Mouse (Mus musculus): ENCODE results near the gene Lrrc8c. TPM values are rescaled to one million over a fixed set of nuclear protein-coding genes. Genes with fewer than 3 reads are reported as not detected.
A peak's percentile ranks its signal among the peaks of the same experiment; 100 is the strongest.

The Lrrc8c gene
- polyA plus RNA-seq, 1 experiment from 2014 or later: 13.5 TPM

DNA sequence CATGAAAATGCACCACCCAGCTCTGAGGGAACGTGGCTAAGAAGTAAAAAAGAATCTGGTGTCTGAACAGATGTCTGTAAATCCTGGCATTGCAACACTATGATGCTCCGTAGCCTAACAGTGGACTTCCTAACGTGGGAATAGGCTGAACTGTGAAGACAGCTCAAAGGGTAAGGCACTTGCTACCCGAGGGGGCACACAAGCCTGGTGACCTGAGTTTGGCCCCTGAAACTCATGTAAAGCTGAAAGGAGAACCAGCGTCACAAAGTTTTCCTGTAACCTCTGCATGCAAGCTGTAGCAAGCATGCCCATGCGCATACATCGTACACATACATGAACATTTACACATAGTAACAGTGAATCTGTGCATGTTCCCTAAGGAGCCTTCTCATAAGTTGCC is 22.6 kb upstream of the Lrrc8c start:
- H3K9ac ChIP-seq (replicated peaks; ENCODE audit: low read length): no peak overlapping the region
- WGBS: 86% methylated on average over 7 of the region's 7 CpGs

DNA sequence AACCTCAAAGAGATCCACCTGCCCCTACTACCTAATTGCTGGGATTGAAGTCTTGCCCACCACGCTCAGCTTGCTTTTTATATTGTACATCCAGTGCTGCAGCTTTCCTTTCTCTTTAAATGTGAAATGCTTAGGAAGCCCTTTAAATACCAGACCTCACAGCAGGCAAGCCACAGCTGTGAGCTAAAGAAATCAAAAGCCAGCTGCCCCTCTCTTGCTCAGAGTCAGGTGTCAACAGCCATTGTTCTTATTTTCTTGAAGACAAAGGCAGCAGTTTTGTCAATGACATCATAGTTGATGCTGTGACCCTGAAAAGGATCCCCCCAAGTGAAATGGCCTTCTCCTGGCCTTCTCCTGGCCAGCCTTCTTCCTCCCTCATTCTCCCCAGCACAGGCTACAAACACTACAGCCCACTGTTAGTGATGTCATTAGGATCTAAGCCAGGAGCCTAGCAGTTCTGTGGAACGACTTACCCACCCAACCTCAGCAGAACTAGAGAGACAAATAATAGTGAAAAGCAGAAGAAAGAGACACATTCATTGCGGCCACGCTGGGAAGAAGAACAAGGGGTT is 20.7 kb upstream of the Lrrc8c start:
- DNase-seq (ENCODE audit: low spot score) (peak; percentile 30), ATAC-seq (replicated peaks; ENCODE audit: insufficient number of reproducible peaks, low FRiP score, low TSS enrichment, low read depth) (no peak)
- Histone ChIP-seq H3K9ac (replicated peaks; ENCODE audit: low read length) (no peak overlapping the region), H3K9me3 (replicated peaks; ENCODE audit: control insufficient read depth, low read length) (no peaks in the 10 kb centered on the region), H3K36me3 (replicated peaks; ENCODE audit: control insufficient read depth, insufficient read depth, low read depth, low read length) (no peaks in the 10 kb centered on the region), H3K4me1 (ENCODE audit: control insufficient read depth, insufficient read depth, low read length) (0 out of 2 replicates have a peak, but pooled peaks cover 2% of the 10 kb centered on the region), H3K27me3 (ENCODE audit: control insufficient read depth, insufficient read depth, low read length) (no peaks in the 10 kb centered on the region), H3K4me3 (ENCODE audit: low read depth, low read length) (no peak overlapping the region), H3K4me2 (ENCODE audit: low read depth, low read length) (no peak overlapping the region), H3K27ac (replicated peaks; ENCODE audit: low read depth, low read length) (no peak overlapping the region)
- WGBS: 59% methylated on average over 4 of the region's 4 CpGs

More for the DNA sequence above, 22.6 kb upstream of the Lrrc8c start:
- no peak overlapping the region for H3K4me3 ChIP-seq (ENCODE audit: low read depth, low read length)
- ATAC-seq (replicated peaks; ENCODE audit: insufficient number of reproducible peaks, low FRiP score, low TSS enrichment, low read depth) (no peak), DNase-seq (ENCODE audit: low spot score) (no peak)
- no peak overlapping the region for H3K4me2 ChIP-seq (ENCODE audit: low read depth, low read length)
- H3K9me3 ChIP-seq (replicated peaks; ENCODE audit: control insufficient read depth, low read length): no peaks in the 10 kb centered on the region
- H3K4me1 ChIP-seq (ENCODE audit: control insufficient read depth, insufficient read depth, low read length): 0 out of 2 replicates have a peak, but pooled peaks cover 2% of the 10 kb centered on the region
- H3K27me3 ChIP-seq (ENCODE audit: control insufficient read depth, insufficient read depth, low read length): no peaks in the 10 kb centered on the region
- H3K27ac ChIP-seq (replicated peaks; ENCODE audit: low read depth, low read length): no peak overlapping the region
- no peaks in the 10 kb centered on the region for H3K36me3 ChIP-seq (replicated peaks; ENCODE audit: control insufficient read depth, insufficient read depth, low read depth, low read length)

DNA sequence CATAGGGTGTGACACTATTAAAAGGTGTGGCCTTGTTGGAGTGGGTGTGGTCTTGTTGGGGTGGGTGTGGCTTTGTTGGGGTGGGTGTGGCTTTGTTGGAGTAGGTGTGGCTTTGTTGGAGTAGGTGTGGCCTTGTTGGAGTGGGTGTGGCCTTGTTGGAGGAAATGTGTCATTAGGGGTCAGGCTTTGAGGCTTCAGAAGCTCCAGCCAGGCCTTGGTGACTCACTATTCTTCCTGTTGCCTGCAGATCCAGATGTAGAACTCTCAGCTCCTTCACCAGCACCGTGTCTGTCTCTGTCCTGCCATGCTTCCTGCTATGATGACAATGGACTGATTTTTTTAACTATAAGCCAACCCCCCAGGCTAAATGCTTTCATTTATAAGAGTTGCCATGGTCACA is 19.8 kb upstream of the Lrrc8c start:
- Histone ChIP-seq H3K27ac (replicated peaks; ENCODE audit: low read depth, low read length) (no peak overlapping the region), H3K4me2 (ENCODE audit: low read depth, low read length) (no peak overlapping the region), H3K27me3 (ENCODE audit: control insufficient read depth, insufficient read depth, low read length) (no peaks in the 10 kb centered on the region), H3K4me3 (ENCODE audit: low read depth, low read length) (no peak overlapping the region), H3K9ac (replicated peaks; ENCODE audit: low read length) (no peak overlapping the region), H3K9me3 (replicated peaks; ENCODE audit: control insufficient read depth, low read length) (no peaks in the 10 kb centered on the region), H3K4me1 (ENCODE audit: control insufficient read depth, insufficient read depth, low read length) (0 out of 2 replicates have a peak, but pooled peaks cover 2% of the 10 kb centered on the region), H3K36me3 (replicated peaks; ENCODE audit: control insufficient read depth, insufficient read depth, low read depth, low read length) (no peaks in the 10 kb centered on the region)
- ATAC-seq (replicated peaks; ENCODE audit: insufficient number of reproducible peaks, low FRiP score, low TSS enrichment, low read depth): no peak
- WGBS: 81% methylated on average over 1 of the region's 1 CpGs
- DNase-seq (ENCODE audit: low spot score): no peak

DNA sequence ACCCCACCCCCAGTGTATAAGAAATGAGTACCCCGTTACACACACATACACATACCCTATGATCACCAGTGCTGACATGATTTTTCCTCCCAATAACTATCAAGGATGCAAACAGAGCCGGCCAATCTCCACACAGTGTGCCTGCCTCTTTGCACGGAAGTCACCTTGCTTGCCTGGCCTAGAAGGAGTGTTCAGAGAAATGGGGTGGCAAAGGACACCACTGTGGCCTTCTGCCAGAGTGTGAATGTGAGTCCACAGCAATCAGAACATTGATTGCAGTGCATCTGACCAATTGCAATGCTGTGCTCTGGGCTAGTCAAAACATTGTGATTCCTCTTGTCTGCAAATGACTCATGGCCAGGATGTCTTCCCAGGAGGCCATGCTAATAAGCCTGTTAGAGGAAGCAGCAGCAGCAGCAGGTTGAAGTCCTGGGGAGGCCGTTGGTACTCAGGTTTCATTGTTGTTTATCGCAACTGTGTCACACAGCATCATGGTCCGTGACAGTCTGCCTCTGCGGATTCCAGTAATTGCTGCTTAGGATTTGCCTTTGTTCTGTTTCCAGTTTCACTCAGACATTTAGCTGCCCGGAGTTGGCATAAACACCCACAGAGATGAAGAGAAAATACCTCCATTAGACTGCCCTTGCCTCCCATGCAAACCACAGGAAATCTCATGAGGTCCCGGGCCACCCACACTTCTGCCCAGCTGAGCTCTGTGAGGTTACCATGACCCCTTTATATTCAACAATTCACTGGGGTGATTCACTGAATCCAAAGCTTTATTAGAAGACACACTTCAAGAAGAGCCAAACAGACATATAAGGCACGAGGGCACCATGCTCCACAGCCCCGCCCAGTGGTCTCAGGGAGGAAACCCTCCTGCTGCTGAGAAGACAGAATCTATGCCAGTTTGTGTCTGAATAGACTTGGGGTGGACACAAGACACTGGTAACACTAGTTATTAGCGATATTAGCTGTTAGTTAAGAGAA is 18.8 kb upstream of the Lrrc8c start:
- no peak overlapping the region for H3K4me3 ChIP-seq (ENCODE audit: low read depth, low read length)
- no peak overlapping the region for H3K27ac ChIP-seq (replicated peaks; ENCODE audit: low read depth, low read length)
- H3K4me2 ChIP-seq (ENCODE audit: low read depth, low read length): no peak overlapping the region
- ATAC-seq (replicated peaks; ENCODE audit: insufficient number of reproducible peaks, low FRiP score, low TSS enrichment, low read depth) (peak; percentile 21; the same call in 1 of the 2 replicates), DNase-seq (ENCODE audit: low spot score) (peak; percentile 43)
- WGBS: 36% methylated on average over 12 of the region's 12 CpGs
- no peak overlapping the region for H3K9ac ChIP-seq (replicated peaks; ENCODE audit: low read length)
- H3K27me3 ChIP-seq (ENCODE audit: control insufficient read depth, insufficient read depth, low read length): no peaks in the 10 kb centered on the region
- no peaks in the 10 kb centered on the region for H3K4me1 ChIP-seq (ENCODE audit: control insufficient read depth, insufficient read depth, low read length)
- H3K36me3 ChIP-seq (replicated peaks; ENCODE audit: control insufficient read depth, insufficient read depth, low read depth, low read length): no peaks in the 10 kb centered on the region
- no peaks in the 10 kb centered on the region for H3K9me3 ChIP-seq (replicated peaks; ENCODE audit: control insufficient read depth, low read length)

DNA sequence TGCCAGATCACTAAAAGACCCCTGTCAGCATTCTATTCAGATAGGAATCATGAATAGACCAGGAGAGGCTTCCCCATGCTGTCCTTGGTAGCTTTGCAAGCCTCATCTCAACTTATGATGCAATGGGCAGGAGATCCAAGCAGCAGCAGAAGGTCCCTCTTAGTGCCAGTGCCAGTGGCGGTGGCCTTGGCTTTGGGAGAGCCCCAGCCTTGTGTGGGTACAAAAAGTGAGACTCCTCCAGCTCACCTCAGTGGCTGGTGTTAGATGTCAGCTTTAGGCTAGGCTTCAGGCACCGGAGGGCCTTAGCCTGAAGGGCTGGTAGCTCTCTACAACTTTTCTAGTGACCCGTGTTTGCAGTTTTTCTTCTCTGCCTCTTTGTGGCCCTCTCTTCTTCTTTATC is 18.1 kb upstream of the Lrrc8c start:
- DNase-seq (ENCODE audit: low spot score) (no peak), ATAC-seq (replicated peaks; ENCODE audit: insufficient number of reproducible peaks, low FRiP score, low TSS enrichment, low read depth) (no peak)
- H3K9me3 ChIP-seq (replicated peaks; ENCODE audit: control insufficient read depth, low read length): no peaks in the 10 kb centered on the region
- H3K4me2 ChIP-seq (ENCODE audit: low read depth, low read length): no peak overlapping the region
- H3K36me3 ChIP-seq (replicated peaks; ENCODE audit: control insufficient read depth, insufficient read depth, low read depth, low read length): no peaks in the 10 kb centered on the region
- WGBS: 70% methylated on average over 3 of the region's 3 CpGs
- H3K27me3 ChIP-seq (ENCODE audit: control insufficient read depth, insufficient read depth, low read length): no peaks in the 10 kb centered on the region
- H3K9ac ChIP-seq (replicated peaks; ENCODE audit: low read length): no peak overlapping the region
- no peaks in the 10 kb centered on the region for H3K4me1 ChIP-seq (ENCODE audit: control insufficient read depth, insufficient read depth, low read length)
- H3K4me3 ChIP-seq (ENCODE audit: low read depth, low read length): no peak overlapping the region
- no peak overlapping the region for H3K27ac ChIP-seq (replicated peaks; ENCODE audit: low read depth, low read length)

DNA sequence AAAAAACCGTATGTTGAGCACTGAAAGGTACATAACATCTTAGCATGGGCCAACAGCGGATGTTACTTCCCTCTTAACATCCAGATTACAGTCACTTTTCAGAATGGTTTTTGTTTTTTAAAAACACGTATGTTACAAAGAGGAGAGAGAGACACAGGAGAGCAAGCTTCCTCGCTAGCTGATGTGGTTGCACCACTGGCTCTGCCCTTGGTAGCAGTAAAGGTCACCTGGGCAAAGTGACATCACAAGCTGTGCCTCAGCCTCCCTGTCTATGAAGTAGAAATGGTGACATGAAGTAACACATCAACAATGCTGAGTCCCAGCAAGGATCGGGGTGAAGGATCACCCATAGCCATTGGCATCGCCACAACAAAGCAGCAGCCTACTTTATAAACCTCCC is 10.4 kb upstream of the Lrrc8c start:
- no peak overlapping the region for H3K9ac ChIP-seq (replicated peaks; ENCODE audit: low read length)
- no peak overlapping the region for H3K4me3 ChIP-seq (ENCODE audit: low read depth, low read length)
- H3K36me3 ChIP-seq (replicated peaks; ENCODE audit: control insufficient read depth, insufficient read depth, low read depth, low read length): no peaks in the 10 kb centered on the region
- no peak for DNase-seq (ENCODE audit: low spot score)
- H3K9me3 ChIP-seq (replicated peaks; ENCODE audit: control insufficient read depth, low read length): no peaks in the 10 kb centered on the region
- H3K4me1 ChIP-seq (ENCODE audit: control insufficient read depth, insufficient read depth, low read length): no peaks in the 10 kb centered on the region
- no peaks in the 10 kb centered on the region for H3K27me3 ChIP-seq (ENCODE audit: control insufficient read depth, insufficient read depth, low read length)
- no peak overlapping the region for H3K4me2 ChIP-seq (ENCODE audit: low read depth, low read length)
- no peak overlapping the region for H3K27ac ChIP-seq (replicated peaks; ENCODE audit: low read depth, low read length)
- ATAC-seq (replicated peaks; ENCODE audit: insufficient number of reproducible peaks, low FRiP score, low TSS enrichment, low read depth): no peak
- WGBS: 93% methylated on average over 6 of the region's 6 CpGs

DNA sequence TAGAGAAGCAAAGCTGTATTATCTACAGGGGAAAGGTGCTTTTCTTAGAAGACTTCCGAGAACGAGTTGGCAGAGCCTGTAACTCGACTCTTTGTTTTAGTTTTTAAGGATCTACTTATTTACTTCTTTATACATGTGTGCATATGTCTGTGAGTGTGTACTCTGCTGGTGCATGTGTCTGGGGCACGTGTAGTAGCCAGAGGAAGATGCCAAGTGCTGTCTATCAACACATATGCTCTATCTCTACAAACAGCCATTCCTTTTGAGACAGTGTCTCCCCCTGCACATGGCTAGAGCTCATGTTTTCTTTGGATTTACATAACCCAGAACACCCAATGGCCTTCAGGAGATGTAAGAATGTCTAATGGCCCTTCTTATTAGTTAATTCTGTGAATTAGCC is 6.9 kb upstream of the Lrrc8c start:
- Histone ChIP-seq H3K4me3 (ENCODE audit: low read depth, low read length) (no peak overlapping the region), H3K4me1 (ENCODE audit: control insufficient read depth, insufficient read depth, low read length) (no peaks in the 10 kb centered on the region), H3K9ac (replicated peaks; ENCODE audit: low read length) (no peak overlapping the region), H3K4me2 (ENCODE audit: low read depth, low read length) (no peak overlapping the region), H3K27ac (replicated peaks; ENCODE audit: low read depth, low read length) (no peak overlapping the region), H3K36me3 (replicated peaks; ENCODE audit: control insufficient read depth, insufficient read depth, low read depth, low read length) (no peaks in the 10 kb centered on the region), H3K27me3 (ENCODE audit: control insufficient read depth, insufficient read depth, low read length) (no peaks in the 10 kb centered on the region), H3K9me3 (replicated peaks; ENCODE audit: control insufficient read depth, low read length) (no peaks in the 10 kb centered on the region)
- 53% methylated on average over 4 of the region's 4 CpGs for WGBS
- ATAC-seq (replicated peaks; ENCODE audit: insufficient number of reproducible peaks, low FRiP score, low TSS enrichment, low read depth) (no peak), DNase-seq (ENCODE audit: low spot score) (no peak)

DNA sequence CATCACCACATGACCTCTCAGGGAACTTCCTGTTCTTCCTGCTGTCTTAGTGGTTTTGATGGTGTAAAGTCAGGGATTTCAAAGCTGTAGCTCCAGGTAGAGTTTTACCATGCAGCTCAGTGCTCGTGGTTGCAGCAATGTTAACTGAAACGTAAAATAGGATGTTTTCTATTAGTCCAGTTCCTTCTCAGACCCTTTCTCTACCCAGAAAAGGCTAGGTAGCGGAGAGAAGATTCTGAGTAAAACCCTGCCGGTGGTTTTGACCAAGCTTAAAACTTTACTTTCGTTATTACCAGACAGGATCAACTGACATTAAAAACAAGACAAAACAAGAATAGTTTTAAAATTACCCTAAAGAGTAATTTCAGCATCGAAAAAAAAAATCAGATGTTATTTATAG is 3.7 kb upstream of the Lrrc8c start:
- ATAC-seq (replicated peaks; ENCODE audit: insufficient number of reproducible peaks, low FRiP score, low TSS enrichment, low read depth): no peak
- DNase-seq (ENCODE audit: low spot score): no peak
- no peak overlapping the region for H3K9ac ChIP-seq (replicated peaks; ENCODE audit: low read length)
- no peak overlapping the region for H3K4me3 ChIP-seq (ENCODE audit: low read depth, low read length)
- H3K27me3 ChIP-seq (ENCODE audit: control insufficient read depth, insufficient read depth, low read length): no peaks in the 10 kb centered on the region
- no peaks in the 10 kb centered on the region; the same call in 1 of the 2 replicates for H3K4me1 ChIP-seq (ENCODE audit: control insufficient read depth, insufficient read depth, low read length)
- WGBS: 56% methylated on average over 6 of the region's 6 CpGs
- 0 out of 2 replicates have a peak overlapping the region, but pooled peaks have one; percentile 20 for H3K27ac ChIP-seq (replicated peaks; ENCODE audit: low read depth, low read length)
- H3K9me3 ChIP-seq (replicated peaks; ENCODE audit: control insufficient read depth, low read length): no peaks in the 10 kb centered on the region
- no peaks in the 10 kb centered on the region for H3K36me3 ChIP-seq (replicated peaks; ENCODE audit: control insufficient read depth, insufficient read depth, low read depth, low read length)
- no peak overlapping the region for H3K4me2 ChIP-seq (ENCODE audit: low read depth, low read length)
